Mouse (Mus musculus): Measurements from ENCODE around the gene Tmem175. TPM values are rescaled to one million over a fixed set of nuclear protein-coding genes. Genes with fewer than 3 reads are reported as not detected.

Tmem175 gene
- polyA plus RNA-seq, 1 experiment: 67.1 TPM

GRCm38 (mm10) chr5:108654444-108654990 lies 24.9 kb downstream of the Tmem175 start:
- TF ChIP-seq POLR2A (IDR thresholded peaks at IDR 0.05; ENCODE audit: low read depth, low read length) (no peak), CTCF (conservative IDR thresholded peaks at IDR 0.05; ENCODE audit: insufficient read depth, insufficient read length, low read depth, low read length) (no peak)
- Histone ChIP-seq H3K36me3 (ENCODE audit: control insufficient read depth, insufficient read depth, low read length) (peaks cover 3% of the 10 kb centered on the region), H3K4me3 (ENCODE audit: insufficient read depth, low read depth, low read length) (no peak overlapping the region), H3K27ac (ENCODE audit: insufficient read depth, low read depth, low read length) (no peak overlapping the region), H3K27me3 (replicated peaks; ENCODE audit: control insufficient read depth, insufficient read depth, low read length) (no peaks in the 10 kb centered on the region), H3K4me1 (ENCODE audit: control insufficient read depth, insufficient read depth, low read length) (peaks cover 11% of the 10 kb centered on the region; the same call in 1 of the 2 replicates)
- peak; percentile 83 for DNase-seq
- 68% methylated on average over 10 of the region's 10 CpGs for WGBS

- Histone ChIP-seq H3K27ac (ENCODE audit: insufficient read depth, low read depth, low read length) (no peak overlapping the region), H3K36me3 (ENCODE audit: control insufficient read depth, insufficient read depth, low read length) (peaks cover 3% of the 10 kb centered on the region), H3K27me3 (replicated peaks; ENCODE audit: control insufficient read depth, insufficient read depth, low read length) (no peaks in the 10 kb centered on the region), H3K4me1 (ENCODE audit: control insufficient read depth, insufficient read depth, low read length) (peaks cover 11% of the 10 kb centered on the region; the same call in 1 of the 2 replicates), H3K4me3 (ENCODE audit: insufficient read depth, low read depth, low read length) (no peak overlapping the region)
- 96% methylated on average over 9 of the region's 9 CpGs for WGBS
- DNase-seq: no peak
- no peak for TF ChIP-seq POLR2A (IDR thresholded peaks at IDR 0.05; ENCODE audit: low read depth, low read length)
- no peak for TF ChIP-seq CTCF (conservative IDR thresholded peaks at IDR 0.05; ENCODE audit: insufficient read depth, insufficient read length, low read depth, low read length)
Measured at GRCm38 (mm10) chr5:108655381-108655780, 25.8 kb downstream of the Tmem175 start.

DNA sequence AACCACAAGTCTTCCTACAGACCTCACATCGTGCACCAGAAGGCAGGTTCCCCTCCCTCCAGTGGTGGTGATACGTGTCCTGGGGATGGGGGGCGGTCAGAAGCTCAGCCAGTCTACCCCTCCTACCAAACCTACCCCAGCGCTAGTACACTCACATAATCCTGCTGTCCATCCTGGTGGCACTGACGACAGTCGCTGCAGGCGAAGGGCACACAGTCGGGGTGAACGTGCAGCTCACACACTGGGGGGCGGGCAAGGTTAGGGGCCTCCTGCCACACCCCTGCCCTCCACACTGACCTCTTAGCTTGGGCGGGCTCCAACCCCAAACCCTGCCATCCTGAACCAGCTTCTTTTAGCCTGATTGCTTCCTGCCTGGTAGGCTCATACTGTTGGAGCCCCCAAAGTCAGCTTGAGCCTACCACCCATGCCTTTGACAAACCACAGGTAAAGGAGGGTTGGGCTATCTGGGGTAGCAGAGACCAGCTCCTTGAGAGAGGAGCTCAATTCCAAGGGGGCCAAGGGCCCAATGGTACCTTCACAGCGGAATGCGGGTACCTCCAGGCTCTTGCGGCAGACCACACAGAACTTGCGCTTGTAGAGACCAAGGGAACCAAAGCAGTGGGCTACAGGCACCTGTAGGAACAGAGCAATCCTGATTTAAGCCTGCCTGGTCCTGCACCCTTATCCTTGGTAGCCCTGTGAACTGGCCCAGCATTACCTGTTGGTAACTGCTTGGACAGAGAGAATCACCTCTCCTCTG lies 26.5 kb downstream of the Tmem175 start:
- Histone ChIP-seq H3K27me3 (replicated peaks; ENCODE audit: control insufficient read depth, insufficient read depth, low read length) (no peaks in the 10 kb centered on the region), H3K36me3 (ENCODE audit: control insufficient read depth, insufficient read depth, low read length) (peaks cover 3% of the 10 kb centered on the region), H3K27ac (ENCODE audit: insufficient read depth, low read depth, low read length) (no peak overlapping the region), H3K4me3 (ENCODE audit: insufficient read depth, low read depth, low read length) (no peak overlapping the region), H3K4me1 (ENCODE audit: control insufficient read depth, insufficient read depth, low read length) (peaks cover 14% of the 10 kb centered on the region; the same call in 1 of the 2 replicates)
- WGBS: 90% methylated on average over 15 of the region's 15 CpGs
- DNase-seq: no peak
- no peak for TF ChIP-seq POLR2A (IDR thresholded peaks at IDR 0.05; ENCODE audit: low read depth, low read length)
- no peak for TF ChIP-seq CTCF (conservative IDR thresholded peaks at IDR 0.05; ENCODE audit: insufficient read depth, insufficient read length, low read depth, low read length)

GRCm38 (mm10) chr5:108657406-108657805 lies 27.8 kb downstream of the Tmem175 start:
- peaks cover 3% of the 10 kb centered on the region for H3K36me3 ChIP-seq (ENCODE audit: control insufficient read depth, insufficient read depth, low read length)
- no peak overlapping the region for H3K4me3 ChIP-seq (ENCODE audit: insufficient read depth, low read depth, low read length)
- peaks cover 15% of the 10 kb centered on the region; the same call in 1 of the 2 replicates for H3K4me1 ChIP-seq (ENCODE audit: control insufficient read depth, insufficient read depth, low read length)
- TF ChIP-seq POLR2A (IDR thresholded peaks at IDR 0.05; ENCODE audit: low read depth, low read length) (no peak), CTCF (conservative IDR thresholded peaks at IDR 0.05; ENCODE audit: insufficient read depth, insufficient read length, low read depth, low read length) (no peak)
- H3K27me3 ChIP-seq (replicated peaks; ENCODE audit: control insufficient read depth, insufficient read depth, low read length): no peaks in the 10 kb centered on the region
- DNase-seq: no peak
- 71% methylated on average over 5 of the region's 5 CpGs for WGBS
- no peak overlapping the region for H3K27ac ChIP-seq (ENCODE audit: insufficient read depth, low read depth, low read length)

GRCm38 (mm10) chr5:108658611-108659010 lies 29.0 kb downstream of the Tmem175 start:
- H3K27me3 ChIP-seq (replicated peaks; ENCODE audit: control insufficient read depth, insufficient read depth, low read length): no peaks in the 10 kb centered on the region
- DNase-seq: no peak
- H3K4me1 ChIP-seq (ENCODE audit: control insufficient read depth, insufficient read depth, low read length): peaks cover 15% of the 10 kb centered on the region; the same call in 1 of the 2 replicates
- no peak for TF ChIP-seq CTCF (conservative IDR thresholded peaks at IDR 0.05; ENCODE audit: insufficient read depth, insufficient read length, low read depth, low read length)
- no peak overlapping the region for H3K4me3 ChIP-seq (ENCODE audit: insufficient read depth, low read depth, low read length)
- H3K36me3 ChIP-seq (ENCODE audit: control insufficient read depth, insufficient read depth, low read length): peaks cover 3% of the 10 kb centered on the region
- no peak overlapping the region for H3K27ac ChIP-seq (ENCODE audit: insufficient read depth, low read depth, low read length)
- 92% methylated on average over 1 of the region's 1 CpGs for WGBS

DNA sequence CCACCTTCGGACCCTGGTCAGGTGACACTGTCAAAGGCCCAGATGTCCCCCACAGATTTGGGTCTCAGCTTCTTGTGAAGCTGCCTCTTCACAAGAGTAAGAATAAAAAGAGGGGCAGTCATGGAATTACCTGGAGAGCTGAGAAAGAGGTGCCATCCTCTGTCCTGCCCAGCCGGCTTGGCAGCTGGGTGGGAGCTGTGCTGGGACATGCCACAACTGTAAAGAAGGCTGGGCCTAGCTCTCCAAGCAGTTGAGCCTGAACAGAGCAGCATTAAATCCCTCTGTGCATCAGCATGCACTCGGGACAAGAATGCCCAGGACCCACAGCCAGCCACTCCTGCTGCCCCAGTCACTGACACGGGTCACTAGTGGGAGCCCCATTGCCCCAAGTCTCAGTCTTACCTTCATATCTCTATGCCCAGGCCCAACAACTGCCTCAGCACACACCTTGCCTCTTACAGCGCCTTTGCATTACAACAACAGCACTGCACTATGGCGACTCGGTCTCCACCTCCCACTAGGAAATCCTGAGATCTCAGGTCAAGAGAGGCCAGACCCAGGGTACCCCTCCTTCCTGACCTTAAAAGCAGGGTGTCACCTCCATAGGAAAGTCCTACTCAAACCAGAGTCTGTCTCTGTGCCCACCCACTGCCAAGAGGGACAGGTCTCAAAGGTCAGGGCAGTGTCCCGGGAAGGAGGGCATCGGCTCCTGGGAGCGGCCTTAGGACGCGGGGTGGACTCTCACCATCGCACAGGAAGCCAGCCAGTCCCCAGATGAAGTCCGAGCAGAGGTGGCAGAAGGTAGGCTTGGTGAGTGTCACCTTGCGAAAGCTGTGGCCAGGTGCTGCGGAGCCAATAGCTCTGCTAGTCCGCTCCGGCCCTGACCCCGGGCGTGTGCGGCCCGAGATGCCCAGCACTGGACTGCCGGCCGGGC lies 30.4 kb downstream of the Tmem175 start, which contains the start of gene Idua:
Gene Idua (plus strand): TSS at position 634 of the 934 bp plus-strand sequence.
- TF ChIP-seq CTCF (conservative IDR thresholded peaks at IDR 0.05; ENCODE audit: insufficient read depth, insufficient read length, low read depth, low read length): no peak
- no peak for TF ChIP-seq POLR2A (IDR thresholded peaks at IDR 0.05; ENCODE audit: low read depth, low read length)
- peaks cover 2% of the 10 kb centered on the region; the same call in 1 of the 2 replicates for H3K36me3 ChIP-seq (ENCODE audit: control insufficient read depth, insufficient read depth, low read length)
- no peaks in the 10 kb centered on the region for H3K27me3 ChIP-seq (replicated peaks; ENCODE audit: control insufficient read depth, insufficient read depth, low read length)
- peak within 1 kb of the TSS; percentile 58 for H3K27ac ChIP-seq (ENCODE audit: insufficient read depth, low read depth, low read length)
- peak within 1 kb of the TSS; percentile 91 for H3K4me3 ChIP-seq (ENCODE audit: insufficient read depth, low read depth, low read length)
- WGBS: 7% methylated on average over 24 of the region's 24 CpGs
- peak; percentile 71 for DNase-seq
- peaks cover 10% of the 10 kb centered on the region; the same call in 1 of the 2 replicates for H3K4me1 ChIP-seq (ENCODE audit: control insufficient read depth, insufficient read depth, low read length)
